Mouse (Mus musculus): ENCODE measurements around the gene Foxr1.
"Not testable (repeated sequence)": the region's sequence is repeated elsewhere in the genome, so short reads cannot be mapped to it uniquely, and the experiment has no call there.

The Foxr1 gene

DNA sequence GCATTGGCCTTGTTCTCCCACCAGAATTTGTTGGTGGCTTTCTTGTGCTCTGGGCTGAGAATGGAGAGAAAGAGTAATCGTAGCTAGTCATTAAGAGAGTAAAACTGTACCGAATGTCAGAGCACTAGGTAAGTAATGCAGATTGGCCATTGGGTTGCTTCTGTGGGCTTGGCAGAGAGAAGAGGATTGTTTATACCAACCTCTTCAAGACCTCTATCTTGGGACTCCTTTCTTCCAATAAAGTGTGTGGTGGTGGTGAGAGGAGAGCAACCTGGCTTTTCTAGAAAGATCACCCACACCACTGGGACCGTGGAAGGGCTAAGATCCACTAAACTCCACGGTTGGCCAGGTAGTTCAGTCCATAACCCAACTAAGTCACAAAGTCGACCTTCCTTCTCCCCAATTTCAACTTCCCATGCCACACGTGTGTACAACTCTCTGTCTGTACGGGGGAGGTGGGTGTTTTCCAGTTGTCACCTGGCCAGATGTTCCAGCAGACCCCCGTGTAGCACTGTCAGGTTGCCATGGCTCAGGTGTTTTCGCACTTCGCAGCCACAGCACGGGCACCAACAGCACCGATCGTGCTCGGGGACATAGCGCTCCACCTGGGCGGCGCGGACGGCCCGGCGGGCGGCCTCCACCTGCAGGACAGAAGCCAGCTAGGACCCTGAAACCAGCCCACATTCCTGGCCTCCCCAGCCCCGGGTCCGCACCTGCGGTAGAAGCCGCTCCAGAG is 23.6 kb downstream of the Foxr1 start:
- no peak for DNase-seq (ENCODE audit: extremely low spot score, low read depth, low spot score)

- DNase-seq (ENCODE audit: extremely low spot score, low read depth, low spot score) = no peak
Observed at GRCm38 (mm10) chr9:44412781-44413180, 28.2 kb downstream of the Foxr1 start.

DNA sequence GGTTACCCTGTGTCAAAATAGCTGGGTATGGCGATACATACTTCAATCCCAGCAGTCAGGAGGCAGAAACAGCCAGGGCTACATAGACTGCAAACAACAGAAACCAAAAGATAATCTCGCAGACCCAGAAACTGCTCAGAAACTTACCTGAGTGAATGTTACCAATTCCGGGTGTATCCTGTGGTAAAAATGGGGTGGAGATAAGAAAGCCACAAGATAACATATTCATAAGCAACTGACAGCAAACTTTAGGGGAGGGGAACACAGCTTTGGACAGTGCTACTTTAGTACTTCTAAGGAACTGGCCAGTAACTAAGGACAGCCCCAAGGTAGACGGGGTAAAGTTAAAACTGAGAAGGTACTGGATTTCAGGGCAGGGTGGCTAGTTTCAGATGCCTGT is 28.6 kb downstream of the Foxr1 start:
- DNase-seq (ENCODE audit: extremely low spot score, low read depth, low spot score) = no peak

GRCm38 (mm10) chr9:44411601-44412130 is 29.3 kb downstream of the Foxr1 start:
- no peak for DNase-seq (ENCODE audit: extremely low spot score, low read depth, low spot score)

- no peak for DNase-seq (ENCODE audit: extremely low spot score, low read depth, low spot score)
Observed at GRCm38 (mm10) chr9:44410647-44411336, 30.1 kb downstream of the Foxr1 start.

GRCm38 (mm10) chr9:44408693-44409092 is 32.2 kb downstream of the Foxr1 start:
- DNase-seq (ENCODE audit: extremely low spot score, low read depth, low spot score) = not testable (repeated sequence)

- DNase-seq (ENCODE audit: extremely low spot score, low read depth, low spot score) = no peak
Observed at GRCm38 (mm10) chr9:44407752-44408097, 33.2 kb downstream of the Foxr1 start.

DNA sequence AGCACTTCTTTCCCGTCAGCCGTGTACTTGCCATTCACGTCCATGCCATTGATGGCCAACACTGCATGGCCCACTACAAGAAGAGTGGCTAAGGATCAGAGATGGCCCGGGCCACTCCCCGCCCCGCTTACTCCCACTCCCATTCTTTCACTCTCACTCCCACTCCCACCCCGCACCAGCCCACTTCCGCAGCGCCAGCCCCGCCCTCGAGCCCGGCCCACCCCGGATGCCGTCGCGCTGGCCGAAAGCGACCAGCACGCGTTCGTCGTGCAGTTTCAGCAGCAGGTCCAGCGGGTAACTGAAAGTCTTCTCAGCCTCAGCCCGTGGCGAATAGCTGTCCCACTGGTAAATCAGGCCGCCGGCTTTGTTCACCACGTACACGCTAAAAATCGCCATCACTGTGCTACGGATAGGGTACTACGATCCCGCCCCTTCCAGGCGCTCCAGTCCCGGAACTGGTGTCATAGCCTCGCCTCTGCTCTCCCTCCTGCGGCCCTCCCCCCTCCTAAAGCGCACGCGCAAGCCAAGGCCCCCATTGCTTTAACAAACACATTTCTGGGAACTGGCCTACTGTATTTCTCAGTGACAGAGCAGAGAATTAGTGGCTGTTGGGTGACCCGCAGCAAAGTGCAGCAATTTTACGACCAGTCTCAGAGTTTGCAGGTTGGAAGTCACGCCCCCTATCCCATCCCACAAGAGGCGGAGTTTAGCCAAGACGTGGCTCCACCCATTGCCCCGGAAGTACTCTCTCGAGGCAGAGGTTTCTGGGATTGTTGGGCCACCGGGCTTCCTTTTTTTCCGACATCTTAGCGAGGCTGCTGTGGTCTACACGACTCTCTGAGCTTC is 33.8 kb downstream of the Foxr1 start, which contains the start of the genes Rps25 and Trappc4:
Gene Rps25, plus strand, starts transcription at position 234 of the 846 bp plus-strand sequence.
Gene Trappc4, minus strand, starts transcription at position 695 of the 846 bp plus-strand sequence.
- DNase-seq (ENCODE audit: extremely low spot score, low read depth, low spot score) = peak; percentile 96

DNA sequence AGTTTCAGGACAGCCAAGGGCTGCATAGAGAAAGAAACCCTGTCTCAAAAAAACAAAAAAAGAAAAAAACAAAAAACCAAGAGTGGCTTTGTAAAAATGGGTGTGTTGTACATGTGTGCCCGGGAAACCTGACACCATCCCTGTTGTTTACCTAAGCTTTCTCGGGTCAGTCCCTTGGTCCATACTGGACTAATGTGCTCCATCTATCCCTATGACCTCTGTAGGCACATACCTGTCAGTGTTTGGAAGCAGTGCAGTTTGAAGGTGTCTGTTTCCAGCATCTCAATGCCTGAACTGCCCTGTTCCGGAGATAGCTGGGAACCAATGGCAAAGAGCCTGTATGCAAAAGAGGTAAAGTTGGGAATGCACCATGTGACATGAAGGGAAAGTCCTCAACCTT is 35.9 kb downstream of the Foxr1 start:
- no peak for DNase-seq (ENCODE audit: extremely low spot score, low read depth, low spot score)

- DNase-seq (ENCODE audit: extremely low spot score, low read depth, low spot score) = no peak
Observed at GRCm38 (mm10) chr9:44401081-44401480, 39.9 kb downstream of the Foxr1 start.

- no peak for DNase-seq (ENCODE audit: extremely low spot score, low read depth, low spot score)
Observed at GRCm38 (mm10) chr9:44399795-44400114, 41.2 kb downstream of the Foxr1 start.

GRCm38 (mm10) chr9:44399114-44399794 is 41.7 kb downstream of the Foxr1 start:
- no peak for DNase-seq (ENCODE audit: extremely low spot score, low read depth, low spot score)

GRCm38 (mm10) chr9:44398551-44398950 is 42.4 kb downstream of the Foxr1 start:
- no peak for DNase-seq (ENCODE audit: extremely low spot score, low read depth, low spot score)

DNA sequence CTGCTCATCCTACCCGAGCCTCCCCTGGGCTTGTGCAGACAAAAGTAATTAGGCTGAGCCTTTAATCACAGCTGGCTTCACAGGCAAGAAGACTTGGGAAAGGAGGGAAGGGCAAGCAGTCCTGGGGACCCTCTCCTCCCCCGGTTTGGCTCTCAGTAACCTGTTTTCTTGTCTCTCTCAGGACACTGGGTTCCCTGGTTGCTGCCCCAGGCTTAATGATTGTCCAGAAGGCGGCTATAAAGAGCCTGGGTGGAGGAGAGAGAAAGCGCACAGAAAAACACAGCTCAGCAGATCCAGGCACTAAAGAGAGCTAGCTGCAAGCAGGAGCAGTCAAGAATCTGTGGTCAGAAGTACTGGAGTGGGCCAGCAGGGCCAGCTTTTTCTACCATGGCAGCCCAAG is 42.8 kb downstream of the Foxr1 start:
- DNase-seq (ENCODE audit: extremely low spot score, low read depth, low spot score) = no peak

- peak; percentile 66 for DNase-seq (ENCODE audit: extremely low spot score, low read depth, low spot score)
Observed at GRCm38 (mm10) chr9:44396684-44397411, 44.1 kb downstream of the Foxr1 start, which contains the start of gene Slc37a4. Gene Slc37a4 (plus strand): TSS chr9:44396852.

GRCm38 (mm10) chr9:44391466-44391865 is 49.5 kb downstream of the Foxr1 start:
- no peak for DNase-seq (ENCODE audit: extremely low spot score, low read depth, low spot score)

DNA sequence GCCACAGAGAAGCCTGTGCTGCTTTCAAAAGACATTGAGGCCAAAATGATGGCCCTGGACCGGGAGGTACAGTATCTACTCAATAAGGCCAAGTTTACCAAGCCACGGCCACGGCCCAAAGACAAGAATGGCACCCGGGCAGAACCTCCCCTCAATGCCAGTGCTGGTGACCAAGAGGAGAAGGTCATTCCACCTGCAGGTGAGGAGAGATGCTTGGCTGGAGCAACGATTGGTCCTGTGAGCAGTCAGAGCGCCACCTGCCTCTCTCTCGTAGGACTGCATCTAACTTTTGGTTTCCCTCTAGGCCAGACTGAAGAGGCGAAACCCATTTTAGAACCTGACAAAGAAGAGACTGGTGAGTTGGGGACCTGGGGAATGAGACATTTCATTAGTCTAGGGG is 51.7 kb downstream of the Foxr1 start:
- DNase-seq (ENCODE audit: extremely low spot score, low read depth, low spot score) = no peak

GRCm38 (mm10) chr9:44387221-44387620 is 53.7 kb downstream of the Foxr1 start:
- no peak for DNase-seq (ENCODE audit: extremely low spot score, low read depth, low spot score)

DNA sequence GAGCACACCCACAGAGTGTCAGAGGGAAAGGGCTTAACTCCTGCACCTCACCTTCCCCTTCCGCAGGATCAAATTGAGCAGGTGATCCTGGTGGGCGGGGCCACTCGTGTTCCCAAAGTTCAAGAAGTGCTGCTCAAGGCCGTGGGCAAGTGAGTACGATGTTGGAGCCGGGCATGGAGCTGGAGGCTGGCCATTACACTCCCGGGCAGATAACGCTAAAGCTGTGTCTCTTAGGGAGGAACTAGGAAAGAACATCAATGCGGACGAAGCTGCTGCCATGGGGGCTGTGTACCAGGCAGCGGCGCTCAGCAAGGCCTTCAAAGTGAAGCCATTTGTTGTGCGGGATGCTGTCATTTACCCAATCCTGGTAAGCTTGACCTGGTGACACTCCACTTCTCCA is 56.3 kb downstream of the Foxr1 start:
- DNase-seq (ENCODE audit: extremely low spot score, low read depth, low spot score) = no peak

All from hindlimb bud, embryonic 11.5 days (tissue).